Mouse (Mus musculus) G1E-ER4 (cell line): ENCODE data around the gene Osgepl1. TPM values are rescaled to one million over a fixed set of nuclear protein-coding genes. Genes with fewer than 3 reads are reported as not detected.

Experiments used
- GATA1 ChIP-seq: IDR thresholded peaks from one replicate; pipeline ENCODE4 v1.8.0; 2012; ENCODE audit warnings: low read length, inconsistent platforms
- polyA plus RNA-seq: library from polyadenylated mRNA; stranded (reverse); fragments of >175 nt; gene quantifications from 2 replicates; pipeline ENCODE4 v1.2.3, GENCODE M21; 2012

Gene Osgepl1
- polyA plus RNA-seq, 1 experiment, result 1.7 TPM

GRCm38 (mm10) chr1:53358988-53359387 lies 45.6 kb downstream of the Osgepl1 start:
- no peak for TF ChIP-seq GATA1

Other genes starting within 250 kb of the Osgepl1 start
- not detected in 2 replicates for gene 1700019A02Rik, start 126.0 kb upstream of the Osgepl1 start, polyA plus RNA-seq
- gene Pms1, start 16.6 kb upstream of the Osgepl1 start, polyA plus RNA-seq, result 2.8 and 3.2 TPM in 2 replicates
- gene Ormdl1, start 16.5 kb upstream of the Osgepl1 start, polyA plus RNA-seq, result 1.3 and 2.3 TPM in 2 replicates
- gene Gm28778, start 16.5 kb upstream of the Osgepl1 start, polyA plus RNA-seq, result not detected in 2 replicates
- gene Asdurf, start 39.0 kb downstream of the Osgepl1 start, polyA plus RNA-seq, result 21.6 and 50.8 TPM in 2 replicates
- 0.02 TPM in 1 of 2 replicates, not detected in the other for gene Gm28551, start 39.0 kb downstream of the Osgepl1 start, polyA plus RNA-seq
- gene Asnsd1, start 39.1 kb downstream of the Osgepl1 start, polyA plus RNA-seq, result 56.3 and 85.0 TPM in 2 replicates